Mouse (Mus musculus) cerebellum, adult 2 months (tissue): Measurements from ENCODE around the gene Bri3.

Source experiments
- CTCF ChIP-seq: fragments of 200-500 bp; IDR thresholded peaks from 2 replicates; pipeline ENCODE4 v1.5.1; 2011; ENCODE audit warnings: low read depth, mild to moderate bottlenecking, control low read depth, low read length, moderate library complexity, borderline replicate concordance; ENCODE audit not compliant: insufficient read depth
- POLR2A ChIP-seq: fragments of 200-500 bp; IDR thresholded peaks from 2 replicates; pipeline ENCODE4 v1.6.1; 2011; ENCODE audit warnings: low read length, control low read depth, borderline replicate concordance; ENCODE audit not compliant: insufficient read depth

GRCm38 (mm10) chr5:144271118-144271517 lies 26.9 kb downstream of the Bri3 start:
- TF ChIP-seq CTCF, result no peak
- no peak for TF ChIP-seq POLR2A
